Mouse (Mus musculus) stomach, postnatal 0 days (tissue): ENCODE results near the gene Pde9a. TPM values are rescaled to one million over a fixed set of nuclear protein-coding genes. Genes with fewer than 3 reads are reported as not detected.

Source experiments
- ATAC-seq: fragments of 200-750 bp; cut with Nextera tagmentation; 2 replicates; pipeline ENCODE4 v1.8.0; 2017; ENCODE audit not compliant: low FRiP score, low TSS enrichment
- DNase-seq: peaks from one replicate; pipeline ENCODE4 v3.0.0-alpha.2; 2016; ENCODE audit warnings: low spot score
- H3K27ac ChIP-seq: fragments of 300-500 bp; sonication (generic); replicated peaks from 2 replicates; pipeline ENCODE4 v1.5.1; 2014; ENCODE audit warnings: mild to moderate bottlenecking, control low read depth
- H3K27me3 ChIP-seq: fragments of 300-500 bp; sonication (generic); 2 replicates; pipeline ENCODE4 v1.6.1; 2014; ENCODE audit warnings: low read length; ENCODE audit not compliant: control insufficient read depth, insufficient read depth
- H3K36me3 ChIP-seq: fragments of 300-500 bp; sonication (generic); 2 replicates; pipeline ENCODE4 v1.6.1; 2014; ENCODE audit warnings: low read length, mixed read lengths; ENCODE audit not compliant: control insufficient read depth, insufficient read depth
- H3K4me1 ChIP-seq: fragments of 300-500 bp; sonication (generic); replicated peaks from 2 replicates; pipeline ENCODE4 v1.6.1; 2014; ENCODE audit warnings: antibody characterized with exemption; ENCODE audit not compliant: control insufficient read depth, insufficient read depth
- H3K4me2 ChIP-seq: fragments of 300-500 bp; sonication (generic); replicated peaks from 2 replicates; pipeline ENCODE4 v1.6.1; 2014; ENCODE audit warnings: low read depth, mild to moderate bottlenecking, control low read depth, moderate library complexity
- H3K4me3 ChIP-seq: fragments of 300-500 bp; sonication (generic); 2 replicates; pipeline ENCODE4 v1.5.1; 2014; ENCODE audit warnings: low read depth, low read length, control low read depth
- H3K9ac ChIP-seq: fragments of 300-500 bp; sonication (generic); 2 replicates; pipeline ENCODE4 v1.6.1; 2014; ENCODE audit warnings: mild to moderate bottlenecking, low read length, control low read depth, mixed read lengths
- H3K9me3 ChIP-seq: fragments of 300-500 bp; sonication (generic); 2 replicates; pipeline ENCODE4 v1.6.1; 2016; ENCODE audit warnings: low read length; ENCODE audit not compliant: control insufficient read depth
- CTCF ChIP-seq: IDR thresholded peaks from 2 replicates; pipeline ENCODE4 v1.5.1; 2016; ENCODE audit warnings: antibody characterized with exemption, low read depth, mild to moderate bottlenecking, moderate library complexity
- EP300 ChIP-seq: optimal IDR thresholded peaks from 2 replicates; pipeline ENCODE3; 2016; ENCODE audit warnings: antibody characterized with exemption
- WGBS: fragments of 180-500 bp; shearing (Covaris S2); extraction: QIAGEN DNeasy Blood & Tissue Kit; methylation state at CpG from one replicate; pipeline ENCODE4 v1.1.7; 2014; 5-methylcytosine and 5-hydroxymethylcytosine counted together
- polyA plus RNA-seq: library from polyadenylated mRNA; unstranded; fragments of >200 nt; fragmentation: Nextera tagmentation; extraction: Ambion mirVana; gene quantifications from 2 replicates; pipeline ENCODE4 v1.2.1, GENCODE M21; 2015

The Pde9a gene
- polyA plus RNA-seq, 1 experiment from 2014 or later = 11.6 TPM

DNA sequence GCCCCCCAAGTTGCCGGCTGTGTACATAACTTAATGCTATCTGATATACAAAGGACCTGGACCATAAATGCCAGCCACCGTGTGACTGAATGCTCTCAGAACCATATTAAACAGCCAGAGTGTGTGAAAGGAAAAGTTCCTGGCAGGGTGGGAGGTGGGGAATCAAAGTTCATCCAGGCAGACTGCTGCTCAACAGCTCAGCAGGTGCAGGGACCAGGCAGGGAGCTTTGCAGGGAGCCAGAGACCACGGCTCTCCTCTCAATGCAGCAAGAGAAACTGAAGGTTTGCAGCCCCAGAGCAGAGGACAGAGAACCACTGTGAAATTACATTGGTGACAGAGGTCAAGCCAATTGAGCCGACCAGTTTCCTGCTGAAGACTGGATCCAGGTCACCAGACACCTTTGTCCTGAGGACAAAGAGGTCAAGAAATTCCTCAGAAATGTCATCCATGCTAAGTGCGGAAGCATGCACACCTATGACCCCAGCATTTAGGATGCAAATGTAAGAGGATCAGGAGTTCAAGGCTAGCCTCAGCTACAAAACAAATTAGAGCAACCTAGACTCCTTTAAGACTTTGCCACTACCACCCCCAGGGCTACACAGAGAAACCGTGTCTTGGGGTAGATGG lies 101.5 kb downstream of the Pde9a start:
- no peak for DNase-seq
- no peak for TF ChIP-seq CTCF
- no peak for TF ChIP-seq EP300
- no peaks in the 10 kb centered on the region for H3K27me3 ChIP-seq
- no peak overlapping the region for H3K9ac ChIP-seq
- H3K4me1 ChIP-seq = no peaks in the 10 kb centered on the region
- no peak overlapping the region for H3K4me2 ChIP-seq
- no peaks in the 10 kb centered on the region for H3K36me3 ChIP-seq
- H3K4me3 ChIP-seq = no peak overlapping the region
- 36% methylated on average over 6 of the region's 6 CpGs for WGBS
- H3K9me3 ChIP-seq = no peaks in the 10 kb centered on the region
- ATAC-seq = no peak
- no peak overlapping the region for H3K27ac ChIP-seq

DNA sequence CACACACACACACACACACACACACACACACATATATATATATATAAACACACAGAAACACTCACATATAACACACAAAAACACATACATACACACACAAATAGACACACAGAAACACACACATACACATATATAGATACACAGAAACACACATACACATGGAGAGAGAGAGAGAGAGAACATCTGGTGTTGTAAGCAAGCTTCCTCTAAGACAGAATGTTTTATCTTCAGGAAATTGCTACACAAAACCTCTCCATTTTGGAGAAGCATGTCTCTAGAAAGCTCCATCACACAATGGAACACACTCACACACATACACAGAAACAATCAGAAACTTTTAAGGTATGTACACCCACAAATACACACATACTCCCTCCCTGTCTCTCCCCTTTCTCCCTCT lies 105.3 kb downstream of the Pde9a start:
- TF ChIP-seq EP300 = no peak
- Histone ChIP-seq H3K9me3 (no peaks in the 10 kb centered on the region), H3K36me3 (peaks cover 4% of the 10 kb centered on the region; the same call in 1 of the 2 replicates), H3K4me3 (no peak overlapping the region), H3K9ac (no peak overlapping the region), H3K4me1 (no peaks in the 10 kb centered on the region), H3K27me3 (no peaks in the 10 kb centered on the region), H3K4me2 (no peak overlapping the region), H3K27ac (no peak overlapping the region)
- ATAC-seq (no peak), DNase-seq (no peak)

DNA sequence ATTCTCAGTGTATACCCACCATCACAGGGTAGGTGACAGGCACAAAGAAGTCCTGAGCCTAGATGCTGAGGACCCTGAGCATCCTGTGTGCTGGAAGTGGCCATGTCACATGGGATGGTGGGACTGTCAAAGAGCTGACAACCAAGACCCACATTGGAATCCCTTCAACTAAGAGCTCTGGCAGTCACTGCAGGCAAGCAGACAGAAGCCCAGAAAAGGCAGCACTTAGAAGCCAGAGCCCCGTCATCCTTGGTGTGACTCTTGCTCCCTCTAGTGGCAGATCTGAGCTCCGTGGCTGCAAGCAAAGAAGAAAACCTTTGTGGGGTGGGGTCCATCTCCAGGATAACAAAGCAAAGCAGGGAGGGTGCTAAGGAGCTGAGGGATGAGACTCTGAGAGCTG lies 106.4 kb downstream of the Pde9a start:
- peak; percentile 48 for ATAC-seq
- no peak overlapping the region for H3K27ac ChIP-seq
- WGBS = 0% methylated on average over 2 of the region's 2 CpGs

DNA sequence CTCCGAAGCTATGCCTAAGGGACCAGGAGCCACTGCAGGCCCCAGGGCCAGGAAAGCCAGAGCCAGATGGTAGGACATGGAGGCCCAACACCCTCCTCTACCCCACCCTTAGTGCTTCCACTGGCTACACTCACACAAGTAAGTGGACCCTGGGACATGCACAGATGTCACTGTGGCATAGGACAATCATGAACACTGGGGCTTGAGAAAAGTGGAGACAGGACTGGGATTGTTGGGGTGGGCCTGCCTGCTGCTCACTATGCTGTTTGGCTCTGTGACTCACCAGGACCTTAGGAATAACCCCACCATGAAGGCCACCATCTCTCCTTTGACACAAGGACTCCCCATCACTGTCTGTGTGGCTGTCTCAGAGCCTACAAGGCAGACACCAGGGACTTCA lies 109.0 kb downstream of the Pde9a start:
- 82% methylated on average over 1 of the region's 1 CpGs for WGBS
- TF ChIP-seq EP300 = no peak
- no peak for TF ChIP-seq CTCF

More for the DNA sequence above, 106.4 kb downstream of the Pde9a start:
- no peaks in the 10 kb centered on the region for H3K9me3 ChIP-seq
- H3K36me3 ChIP-seq = peaks cover 6% of the 10 kb centered on the region; the same call in 1 of the 2 replicates
- TF ChIP-seq EP300 (no peak), CTCF (peak; percentile 99)
- H3K27me3 ChIP-seq = no peaks in the 10 kb centered on the region
- peak; percentile 77 for DNase-seq
- no peak overlapping the region for H3K9ac ChIP-seq
- H3K4me1 ChIP-seq = no peaks in the 10 kb centered on the region
- H3K4me3 ChIP-seq = no peak overlapping the region
- no peak overlapping the region for H3K4me2 ChIP-seq

DNA sequence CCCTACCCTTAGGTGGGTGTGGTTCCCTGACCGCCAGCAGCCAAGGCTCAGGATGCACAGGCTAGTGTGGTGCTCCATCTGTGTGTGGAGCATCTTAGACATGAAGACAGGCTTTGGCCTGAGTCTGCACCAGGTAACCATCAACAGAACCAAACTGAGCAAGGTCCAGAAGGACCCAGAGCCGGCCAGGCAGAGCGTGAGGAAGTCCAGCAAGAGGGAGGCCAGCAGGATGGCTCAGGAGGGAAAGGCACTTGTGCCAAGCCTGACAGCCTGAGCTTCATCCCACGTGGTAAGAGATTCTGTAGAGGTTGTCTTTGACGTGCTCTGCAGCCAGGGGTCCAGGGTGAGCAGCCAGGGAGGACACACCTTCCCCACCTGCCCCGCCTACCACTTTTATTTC lies 111.7 kb downstream of the Pde9a start:
- Histone ChIP-seq H3K27me3 (no peaks in the 10 kb centered on the region), H3K4me3 (no peak overlapping the region), H3K27ac (no peak overlapping the region), H3K36me3 (peaks cover 18% of the 10 kb centered on the region), H3K4me1 (no peaks in the 10 kb centered on the region), H3K9me3 (no peaks in the 10 kb centered on the region), H3K4me2 (no peak overlapping the region), H3K9ac (no peak overlapping the region)
- ATAC-seq (no peak), DNase-seq (no peak)
- TF ChIP-seq EP300 = no peak
- TF ChIP-seq CTCF = no peak
- WGBS = 80% methylated on average over 6 of the region's 6 CpGs

More for the DNA sequence above, 109.0 kb downstream of the Pde9a start:
- H3K4me2 ChIP-seq = no peak overlapping the region
- H3K36me3 ChIP-seq = peaks cover 14% of the 10 kb centered on the region; the same call in 1 of the 2 replicates
- no peak overlapping the region for H3K27ac ChIP-seq
- ATAC-seq (no peak), DNase-seq (no peak)
- no peak overlapping the region for H3K9ac ChIP-seq
- no peaks in the 10 kb centered on the region for H3K9me3 ChIP-seq
- H3K4me3 ChIP-seq = no peak overlapping the region
- no peaks in the 10 kb centered on the region for H3K27me3 ChIP-seq
- no peaks in the 10 kb centered on the region for H3K4me1 ChIP-seq

DNA sequence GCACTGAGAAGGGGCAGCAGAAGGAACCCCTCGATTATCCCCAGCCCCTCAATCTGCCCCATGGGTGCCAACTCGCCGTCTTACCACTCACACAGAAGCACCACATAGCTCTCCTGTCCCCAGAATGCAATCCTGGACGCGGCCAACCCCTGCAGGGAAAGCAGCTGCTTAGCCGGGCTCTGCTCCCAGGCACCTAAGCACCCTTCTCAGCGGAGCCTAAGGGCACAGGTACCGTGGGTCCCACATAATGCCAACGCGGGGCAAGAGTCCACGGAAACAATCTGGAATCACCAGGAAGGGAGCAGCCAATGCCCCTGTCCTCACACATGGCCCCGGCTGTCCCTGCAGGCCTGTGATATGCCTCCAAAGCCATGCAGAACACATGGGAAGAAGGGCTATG lies 113.7 kb downstream of the Pde9a start:
- H3K9me3 ChIP-seq = no peaks in the 10 kb centered on the region
- H3K4me3 ChIP-seq = no peak overlapping the region
- ATAC-seq = no peak
- no peaks in the 10 kb centered on the region for H3K4me1 ChIP-seq
- no peak for DNase-seq
- no peak overlapping the region for H3K27ac ChIP-seq
- WGBS = 93% methylated on average over 12 of the region's 12 CpGs
- no peaks in the 10 kb centered on the region for H3K27me3 ChIP-seq
- H3K9ac ChIP-seq = no peak overlapping the region
- peaks cover 24% of the 10 kb centered on the region for H3K36me3 ChIP-seq
- TF ChIP-seq CTCF (no peak), EP300 (no peak)
- no peak overlapping the region for H3K4me2 ChIP-seq
